Mouse (Mus musculus) erythroblast, embryonic 14.5 days (primary cell): ENCODE measurements around the gene Map2k5. TPM values are rescaled to one million over a fixed set of nuclear protein-coding genes. Genes with fewer than 3 reads are reported as not detected.

Experiments used
- H3K27me3 ChIP-seq: 2 replicates; pipeline ENCODE4 v1.6.1; 2012; ENCODE audit warnings: inconsistent platforms; ENCODE audit not compliant: control insufficient read depth
- H3K36me3 ChIP-seq: 2 replicates; pipeline ENCODE4 v1.6.1; 2012; ENCODE audit warnings: mild to moderate bottlenecking, inconsistent platforms; ENCODE audit not compliant: control insufficient read depth
- H3K4me1 ChIP-seq: 2 replicates; pipeline ENCODE4 v1.6.1; 2012; ENCODE audit warnings: inconsistent platforms; ENCODE audit not compliant: control insufficient read depth
- H3K4me3 ChIP-seq: replicated peaks from 2 replicates; pipeline ENCODE3; 2012; ENCODE audit warnings: moderate library complexity, mild to moderate bottlenecking, inconsistent platforms
- H3K9me3 ChIP-seq: 2 replicates; pipeline ENCODE4 v1.6.1; 2012; ENCODE audit warnings: low read length, inconsistent platforms, mixed read lengths; ENCODE audit not compliant: control insufficient read depth
- GATA1 ChIP-seq: IDR thresholded peaks from 2 replicates; pipeline ENCODE4 v1.6.1; 2012; ENCODE audit warnings: low read length, inconsistent platforms, mixed read lengths
- TAL1 ChIP-seq: IDR thresholded peaks from 3 replicates; pipeline ENCODE4 v1.6.1; 2012; ENCODE audit warnings: low read length, inconsistent platforms, mixed read lengths
- polyA plus RNA-seq: library from polyadenylated mRNA; stranded (reverse); fragments of >175 nt; gene quantifications from 2 replicates; pipeline ENCODE4 v1.2.3, GENCODE M21; 2012

Map2k5 gene
- polyA plus RNA-seq, 1 experiment = 1.4 TPM

DNA sequence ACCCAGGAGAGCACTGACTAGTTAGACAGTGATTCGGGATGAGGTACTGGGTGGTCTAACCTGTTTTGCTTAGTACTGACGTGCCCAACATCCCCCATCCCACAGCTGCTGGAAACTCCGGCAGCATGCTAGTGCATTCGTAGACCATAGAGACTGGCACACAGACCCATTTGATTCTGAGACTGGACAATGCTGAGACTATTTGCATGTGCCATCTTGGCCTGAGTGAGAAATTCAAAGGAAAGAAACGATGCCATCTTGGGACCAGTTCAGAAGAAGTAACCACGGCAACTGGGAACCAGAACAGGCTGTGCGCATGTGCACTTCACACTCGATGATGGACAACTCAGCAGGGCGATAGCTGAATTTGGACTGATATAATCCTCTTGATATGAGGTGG, 93.3 kb downstream of the Map2k5 start:
- Histone ChIP-seq H3K9me3 (no peaks in the 10 kb centered on the region), H3K4me3 (no peak overlapping the region), H3K4me1 (no peaks in the 10 kb centered on the region), H3K27me3 (no peaks in the 10 kb centered on the region), H3K36me3 (peaks cover 10% of the 10 kb centered on the region)
- TF ChIP-seq TAL1 (no peak), GATA1 (no peak)

DNA sequence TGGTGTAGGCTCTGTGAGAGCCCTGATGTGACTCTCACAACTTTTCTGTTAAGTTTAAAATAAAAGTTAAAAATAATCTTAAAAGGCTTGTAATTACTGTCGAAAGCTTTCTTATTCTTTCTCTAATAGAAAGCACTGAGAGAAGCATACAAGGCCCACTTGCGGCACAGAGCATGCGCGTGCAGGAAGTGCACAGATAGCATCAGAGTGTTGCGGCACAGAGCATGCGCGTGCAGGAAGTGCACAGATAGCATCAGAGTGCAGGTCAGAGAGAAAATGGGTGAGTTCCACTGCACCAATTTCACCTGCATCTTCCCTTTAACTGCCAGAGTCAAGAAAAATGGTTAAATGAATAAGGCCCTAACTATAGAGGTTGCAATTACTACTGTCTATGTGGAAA, 95.7 kb downstream of the Map2k5 start:
- TF ChIP-seq GATA1 (no peak), TAL1 (no peak)
- no peak overlapping the region for H3K4me3 ChIP-seq
- no peaks in the 10 kb centered on the region for H3K4me1 ChIP-seq
- no peaks in the 10 kb centered on the region for H3K27me3 ChIP-seq
- H3K36me3 ChIP-seq = peaks cover 3% of the 10 kb centered on the region
- no peaks in the 10 kb centered on the region for H3K9me3 ChIP-seq

DNA sequence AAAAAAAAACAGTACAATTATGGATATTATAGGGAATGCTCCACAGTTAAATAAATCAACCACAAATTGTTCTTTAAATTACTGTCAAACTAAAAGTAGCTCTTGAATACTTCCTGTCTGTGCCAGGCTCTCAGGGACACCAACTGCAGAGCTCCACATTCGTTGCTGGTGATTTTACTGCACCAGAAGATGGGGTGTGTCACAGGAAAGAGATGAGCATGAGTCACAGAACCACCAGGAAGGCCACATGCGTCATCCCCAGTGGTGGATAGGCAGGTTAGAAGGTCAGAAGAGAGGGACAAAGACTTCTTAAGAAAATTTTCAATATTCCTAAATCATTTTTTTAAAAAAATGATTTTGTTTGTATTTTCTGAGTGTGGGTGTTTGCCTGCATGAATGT, 96.6 kb downstream of the Map2k5 start:
- Histone ChIP-seq H3K27me3 (no peaks in the 10 kb centered on the region), H3K4me1 (no peaks in the 10 kb centered on the region), H3K36me3 (peaks cover 3% of the 10 kb centered on the region), H3K4me3 (no peak overlapping the region), H3K9me3 (no peaks in the 10 kb centered on the region)
- TF ChIP-seq GATA1 = no peak
- no peak for TF ChIP-seq TAL1

DNA sequence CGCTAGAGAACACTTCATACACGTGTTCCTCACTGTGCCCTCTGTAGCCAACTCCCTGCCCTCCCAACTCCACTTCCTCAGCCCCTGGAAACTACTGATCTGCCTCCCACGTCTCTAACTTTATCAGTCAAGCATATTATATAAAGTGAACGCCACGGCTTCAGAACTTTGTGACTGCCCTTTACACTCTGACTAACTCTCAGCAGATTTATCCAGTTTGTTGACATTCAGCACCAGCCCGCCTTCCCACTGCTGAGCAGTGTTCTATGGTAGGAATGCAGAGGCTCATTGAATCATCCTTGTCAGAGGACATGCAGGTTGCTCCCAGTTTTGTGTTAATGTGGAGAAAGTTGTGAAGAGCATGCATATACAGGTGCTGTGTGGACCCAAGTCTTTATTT, 103.9 kb downstream of the Map2k5 start:
- no peaks in the 10 kb centered on the region; the same call in 1 of the 2 replicates for H3K36me3 ChIP-seq
- no peaks in the 10 kb centered on the region for H3K27me3 ChIP-seq
- no peaks in the 10 kb centered on the region for H3K9me3 ChIP-seq
- TF ChIP-seq GATA1 = no peak
- TF ChIP-seq TAL1 = no peak
- no peak overlapping the region for H3K4me3 ChIP-seq
- no peaks in the 10 kb centered on the region for H3K4me1 ChIP-seq

DNA sequence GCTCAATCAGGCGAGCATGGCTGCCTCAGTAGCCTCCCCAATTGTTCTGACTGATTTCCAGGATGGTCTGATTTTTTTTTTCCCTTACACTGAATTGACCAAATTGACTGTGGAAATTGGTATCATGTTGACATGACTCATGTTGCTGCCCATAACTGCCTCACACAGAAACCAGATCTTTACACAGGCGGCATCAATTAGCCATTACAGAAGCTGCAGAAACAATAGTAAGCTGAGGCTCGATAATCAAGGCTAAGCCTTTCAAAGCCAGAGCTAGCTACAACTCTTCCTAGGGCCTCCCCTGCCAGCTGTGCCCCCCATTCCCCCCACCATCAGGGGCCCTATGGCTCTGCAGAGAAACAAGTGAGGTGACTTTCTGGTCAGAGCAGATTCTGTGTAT, 107.9 kb downstream of the Map2k5 start:
- H3K9me3 ChIP-seq = no peaks in the 10 kb centered on the region
- no peaks in the 10 kb centered on the region for H3K4me1 ChIP-seq
- H3K4me3 ChIP-seq = no peak overlapping the region
- TF ChIP-seq TAL1 = no peak
- no peak for TF ChIP-seq GATA1
- no peaks in the 10 kb centered on the region for H3K27me3 ChIP-seq
- H3K36me3 ChIP-seq = no peaks in the 10 kb centered on the region

DNA sequence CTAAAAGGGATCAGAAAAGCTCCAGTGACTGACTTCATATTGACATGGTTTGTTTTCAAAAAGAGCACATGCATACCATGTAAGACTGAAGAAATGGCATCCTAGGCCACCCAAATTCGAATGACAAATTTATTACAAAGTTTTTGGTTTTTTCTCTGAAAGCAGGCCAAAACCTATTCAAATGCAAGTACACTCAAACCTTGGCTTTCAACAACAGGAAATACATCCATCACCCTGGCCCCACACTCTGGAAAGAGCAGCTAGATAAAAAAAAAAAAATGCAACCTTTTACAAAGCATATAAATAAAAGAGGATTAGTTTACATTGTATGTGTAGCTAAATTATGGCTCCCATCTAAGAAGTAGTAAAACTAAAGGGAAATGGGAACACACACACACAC, 114.5 kb downstream of the Map2k5 start:
- no peaks in the 10 kb centered on the region for H3K9me3 ChIP-seq
- H3K36me3 ChIP-seq = peaks cover 2% of the 10 kb centered on the region; the same call in 1 of the 2 replicates
- TF ChIP-seq TAL1 (no peak), GATA1 (no peak)
- no peaks in the 10 kb centered on the region for H3K4me1 ChIP-seq
- no peak overlapping the region for H3K4me3 ChIP-seq
- no peaks in the 10 kb centered on the region for H3K27me3 ChIP-seq

DNA sequence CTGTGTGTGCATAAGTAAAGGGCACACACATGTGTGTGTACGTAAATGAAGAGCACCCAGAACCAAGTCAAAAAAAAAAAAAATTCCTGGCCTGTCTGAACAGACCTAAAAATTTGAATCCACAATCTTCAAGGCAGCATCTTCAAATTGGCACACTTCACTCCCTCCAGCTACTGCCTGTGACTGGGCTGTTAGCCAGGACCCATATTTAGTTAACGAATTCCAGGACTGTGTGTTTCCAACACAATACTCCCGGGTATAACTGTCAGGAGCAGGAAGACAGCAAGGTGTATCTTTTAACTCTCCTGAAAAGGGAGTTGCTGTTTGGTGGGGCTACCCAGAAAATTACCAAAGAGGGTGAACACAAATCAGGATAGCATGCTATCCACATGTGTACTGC, 118.9 kb downstream of the Map2k5 start:
- Histone ChIP-seq H3K27me3 (no peaks in the 10 kb centered on the region), H3K4me3 (no peak overlapping the region), H3K36me3 (peaks cover 10% of the 10 kb centered on the region), H3K9me3 (no peaks in the 10 kb centered on the region), H3K4me1 (no peaks in the 10 kb centered on the region)
- TF ChIP-seq GATA1 (no peak), TAL1 (no peak)

DNA sequence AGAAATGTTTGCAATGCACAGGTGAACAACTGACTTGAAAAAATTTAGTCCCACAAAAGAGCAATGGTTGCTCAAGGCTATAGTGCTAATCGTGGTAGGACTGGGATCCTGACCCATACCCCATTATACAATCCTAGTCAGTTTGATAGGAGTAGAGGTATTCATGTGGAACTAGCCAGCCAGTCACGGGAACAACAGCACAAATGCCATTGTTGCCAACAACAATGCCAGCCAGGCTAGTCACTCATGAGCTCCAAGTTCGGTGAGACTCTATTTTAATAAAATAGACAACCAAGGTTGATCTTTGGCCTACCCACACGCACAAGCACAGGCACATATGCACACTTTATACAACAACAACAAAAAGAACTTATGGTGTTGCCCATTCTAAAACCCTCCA, 120.0 kb downstream of the Map2k5 start:
- H3K36me3 ChIP-seq = peaks cover 10% of the 10 kb centered on the region
- TF ChIP-seq TAL1 (no peak), GATA1 (no peak)
- H3K4me1 ChIP-seq = no peaks in the 10 kb centered on the region
- H3K27me3 ChIP-seq = no peaks in the 10 kb centered on the region
- no peaks in the 10 kb centered on the region for H3K9me3 ChIP-seq
- no peak overlapping the region for H3K4me3 ChIP-seq

DNA sequence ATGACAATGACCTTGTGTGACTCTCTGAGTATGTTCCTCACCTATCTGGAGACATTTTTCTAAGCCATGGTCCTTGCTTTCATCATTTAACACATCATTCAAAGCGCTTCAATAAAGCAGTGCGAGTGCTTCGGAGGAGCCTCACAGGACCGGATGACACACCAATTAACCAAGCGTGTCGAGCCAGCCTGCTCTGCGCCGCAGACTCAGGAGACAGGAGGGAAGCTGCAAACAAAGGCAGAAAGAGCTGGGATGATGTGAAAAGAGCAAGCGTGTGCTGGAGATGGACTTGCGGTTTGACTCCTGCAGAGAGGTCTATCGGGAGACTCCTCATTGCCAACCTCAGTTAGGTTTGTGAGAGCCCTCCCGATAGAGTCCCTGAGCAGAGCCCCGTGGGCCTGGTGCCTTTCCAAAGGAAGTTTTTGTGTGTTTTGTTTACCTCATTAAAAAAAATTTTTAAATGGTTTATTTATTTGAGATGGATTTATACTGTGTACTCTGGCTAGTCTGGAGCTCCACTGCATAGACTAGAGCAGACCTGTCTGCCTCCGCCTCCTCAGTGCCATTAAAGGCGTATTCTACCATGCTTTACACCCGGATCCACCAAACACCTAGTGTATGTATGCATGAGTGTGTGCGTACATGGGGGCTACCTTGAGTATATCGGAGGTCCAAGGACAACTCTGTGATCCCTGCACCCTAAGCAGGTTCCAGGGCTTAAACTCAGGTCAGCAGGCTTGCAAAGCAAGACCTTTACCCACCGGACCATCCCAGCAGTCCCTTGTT, 126.7 kb downstream of the Map2k5 start:
- TF ChIP-seq GATA1 = no peak
- no peak overlapping the region for H3K4me3 ChIP-seq
- no peaks in the 10 kb centered on the region for H3K9me3 ChIP-seq
- no peaks in the 10 kb centered on the region for H3K4me1 ChIP-seq
- peaks cover 8% of the 10 kb centered on the region for H3K36me3 ChIP-seq
- H3K27me3 ChIP-seq = no peaks in the 10 kb centered on the region

DNA sequence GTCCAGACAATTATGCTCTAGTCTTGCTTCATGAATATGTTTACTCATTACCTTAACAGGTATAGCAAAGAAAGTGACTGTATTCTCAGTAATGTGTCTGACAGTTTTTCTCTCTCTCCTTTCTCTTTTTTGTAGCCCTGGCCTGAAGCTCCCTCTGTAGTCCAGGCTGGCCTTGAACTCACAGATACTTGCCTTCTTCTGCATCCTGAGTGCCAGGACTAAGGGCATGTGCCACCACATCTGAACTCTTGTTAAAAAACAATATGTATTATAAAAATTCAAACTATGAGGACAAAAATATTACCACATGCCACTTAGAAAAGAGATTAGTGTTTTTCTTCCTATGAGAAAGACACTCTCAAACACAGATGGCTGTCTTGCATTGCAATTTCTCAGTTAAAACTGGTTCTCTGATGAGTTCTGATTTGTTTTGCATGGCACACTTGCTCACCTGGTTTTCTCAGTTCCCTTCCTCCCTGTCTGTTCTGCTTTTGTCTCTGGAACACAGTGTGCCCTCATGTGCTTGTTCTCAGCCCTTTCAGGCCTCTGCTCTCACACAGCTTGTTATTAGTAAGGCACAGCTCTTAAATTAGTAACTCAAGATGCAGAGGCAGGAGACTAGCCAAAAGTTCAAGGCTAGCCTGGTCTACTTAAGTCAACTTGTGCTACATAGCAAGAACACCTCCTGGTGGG, 129.5 kb downstream of the Map2k5 start:
- Histone ChIP-seq H3K27me3 (no peaks in the 10 kb centered on the region), H3K36me3 (peaks cover 9% of the 10 kb centered on the region; the same call in 1 of the 2 replicates), H3K9me3 (no peaks in the 10 kb centered on the region), H3K4me3 (no peak overlapping the region), H3K4me1 (no peaks in the 10 kb centered on the region)
- TF ChIP-seq GATA1 (no peak), TAL1 (no peak)
